12 mouse cellular contexts compared by ENCODE assay signal in the genomic region with DNA sequence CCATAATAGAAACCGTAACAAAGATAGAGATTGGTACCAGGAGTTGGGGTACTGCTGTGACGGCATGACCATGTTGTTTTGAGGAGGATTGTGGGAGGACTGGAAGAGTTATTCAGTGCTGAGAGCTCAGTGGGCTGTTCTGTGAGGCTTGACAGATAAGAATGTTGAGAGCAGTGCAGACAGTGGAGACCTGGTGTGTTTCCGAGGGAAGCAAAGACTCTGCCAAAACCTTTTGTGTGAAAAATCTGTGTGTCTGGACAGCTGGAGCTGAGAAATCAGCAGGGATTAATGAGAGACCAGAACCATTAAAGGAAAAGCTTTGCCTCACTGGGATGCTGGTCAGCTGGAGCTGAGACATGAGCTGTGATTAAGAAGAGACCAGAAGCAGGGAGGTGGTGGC. TPM values are rescaled to one million over a fixed set of nuclear protein-coding genes. Genes with fewer than 3 reads are reported as not detected.
DNase-seq lines count a peak whose midpoint lies in the region; ATAC-seq and TF ChIP-seq lines count a peak whose summit lies in the region.
"Had no signal": no experiment of that assay in that cellular context is flagged by ENCODE, and none has a peak within 500 bp of the region (broad histone marks: within the 10 kb centered on the region; RNA-seq: fewer than 3 reads in every experiment).

No protein-coding gene starts in this region.

- no peaks in the 10 kb centered on the region for H3K4me1 ChIP-seq in midbrain, postnatal 0 days (ENCODE audit: insufficient read depth, low read length)
- H3K4me1 ChIP-seq in midbrain, embryonic 16.5 days (ENCODE audit: control insufficient read depth, insufficient read depth, low read length): no peaks in the 10 kb centered on the region
- H3K4me1 ChIP-seq in heart, embryonic 12.5 days (replicated peaks): peaks cover 55% of the 10 kb centered on the region
- H3K4me1 ChIP-seq in stomach, embryonic 16.5 days (ENCODE audit: control insufficient read depth, insufficient read depth, low read length): peaks cover 30% of the 10 kb centered on the region
- H3K4me1 ChIP-seq: neural tube, embryonic 12.5 days had no signal

- no peak for ATAC-seq in midbrain, postnatal 0 days (ENCODE audit: low FRiP score)
- ATAC-seq in midbrain, embryonic 16.5 days: no peak
- ATAC-seq in heart, embryonic 12.5 days (ENCODE audit: insufficient number of reproducible peaks, low FRiP score): no peak
- peak; percentile 61; the same call in 1 of the 2 replicates for ATAC-seq in stomach, embryonic 16.5 days (ENCODE audit: insufficient read depth, low FRiP score)
- no peak for ATAC-seq in frontal cortex, adult (ENCODE audit: low TSS enrichment)
- ATAC-seq: CD4-positive, CD25-positive, alpha-beta regulatory T cell, adult 4 months had no signal

- DNase-seq in heart, adult 8-10 months (ENCODE audit: low spot score): peak; percentile 53
- DNase-seq in heart, postnatal 4 days: no peak
- peak; percentile 54 for DNase-seq in midbrain, postnatal 0 days (ENCODE audit: low spot score)
- DNase-seq: cerebellum, postnatal 25 days; lung, adult 18-20 months; thymus, postnatal 36 days had no signal

- H3K4me2 ChIP-seq in midbrain, postnatal 0 days (ENCODE audit: low read depth, low read length, poor library complexity, severe bottlenecking): no peak overlapping the region
- no peak overlapping the region for H3K4me2 ChIP-seq in midbrain, embryonic 16.5 days (ENCODE audit: low read length)
- H3K4me2 ChIP-seq in heart, embryonic 12.5 days: no peak overlapping the region
- no peak overlapping the region for H3K4me2 ChIP-seq in stomach, embryonic 16.5 days (ENCODE audit: low read depth, low read length)
- H3K4me2 ChIP-seq: neural tube, embryonic 12.5 days had no signal

- H3K9ac ChIP-seq in midbrain, postnatal 0 days (replicated peaks; ENCODE audit: low read length, poor library complexity, severe bottlenecking): no peak overlapping the region
- no peak overlapping the region for H3K9ac ChIP-seq in midbrain, embryonic 16.5 days (ENCODE audit: low read depth, low read length)
- H3K9ac ChIP-seq in heart, embryonic 12.5 days: no peak overlapping the region; the same call in 1 of the 2 replicates
- H3K9ac ChIP-seq in stomach, embryonic 16.5 days (ENCODE audit: low read length): no peak overlapping the region
- H3K9ac ChIP-seq: neural tube, embryonic 12.5 days had no signal

- WGBS in midbrain, postnatal 0 days: 43% methylated on average over 3 of the region's 3 CpGs
- WGBS in midbrain, embryonic 16.5 days: 46% methylated on average over 3 of the region's 3 CpGs
- WGBS in heart, embryonic 12.5 days: 29% methylated on average over 3 of the region's 3 CpGs
- WGBS in stomach, embryonic 16.5 days: 35% methylated on average over 3 of the region's 3 CpGs

- H3K9me3 ChIP-seq in midbrain, postnatal 0 days (ENCODE audit: low read length): no peaks in the 10 kb centered on the region
- H3K9me3 ChIP-seq in midbrain, embryonic 16.5 days (replicated peaks; ENCODE audit: control insufficient read depth, low read length, poor library complexity, severe bottlenecking): no peaks in the 10 kb centered on the region
- no peaks in the 10 kb centered on the region for H3K9me3 ChIP-seq in heart, embryonic 12.5 days (replicated peaks)
- no peaks in the 10 kb centered on the region for H3K9me3 ChIP-seq in stomach, embryonic 16.5 days (replicated peaks; ENCODE audit: control insufficient read depth, low read length)
- H3K9me3 ChIP-seq: neural tube, embryonic 12.5 days had no signal

- H3K27ac ChIP-seq in midbrain, postnatal 0 days (ENCODE audit: low read depth, low read length): no peak overlapping the region
- no peak overlapping the region for H3K27ac ChIP-seq in midbrain, embryonic 16.5 days (ENCODE audit: low read length)
- peak overlapping the region; percentile 64 for H3K27ac ChIP-seq in heart, embryonic 12.5 days (ENCODE audit: poor library complexity, severe bottlenecking)
- peak overlapping the region; percentile 42 for H3K27ac ChIP-seq in stomach, embryonic 16.5 days (ENCODE audit: low read length)
- H3K27ac ChIP-seq: neural tube, embryonic 12.5 days had no signal

- no peak for TF ChIP-seq CTCF in midbrain, postnatal 0 days (IDR thresholded peaks at IDR 0.05)

- no peak overlapping the region for H3K4me3 ChIP-seq in midbrain, postnatal 0 days (ENCODE audit: low read depth, low read length)
- no peak overlapping the region for H3K4me3 ChIP-seq in midbrain, embryonic 16.5 days (ENCODE audit: low read depth, low read length)
- H3K4me3 ChIP-seq in heart, embryonic 12.5 days: no peak overlapping the region
- no peak overlapping the region for H3K4me3 ChIP-seq in stomach, embryonic 16.5 days (replicated peaks; ENCODE audit: low read length)
- H3K4me3 ChIP-seq: neural tube, embryonic 12.5 days had no signal

- no peaks in the 10 kb centered on the region for H3K27me3 ChIP-seq in midbrain, postnatal 0 days (ENCODE audit: insufficient read depth, low read length)
- H3K27me3 ChIP-seq in midbrain, embryonic 16.5 days (ENCODE audit: control insufficient read depth, insufficient read depth, low read depth, low read length): no peaks in the 10 kb centered on the region
- no peaks in the 10 kb centered on the region for H3K27me3 ChIP-seq in heart, embryonic 12.5 days (replicated peaks)
- no peaks in the 10 kb centered on the region for H3K27me3 ChIP-seq in stomach, embryonic 16.5 days (ENCODE audit: control insufficient read depth, insufficient read depth, low read length)
- H3K27me3 ChIP-seq: neural tube, embryonic 12.5 days had no signal

- peaks cover 9% of the 10 kb centered on the region for H3K36me3 ChIP-seq in midbrain, postnatal 0 days (ENCODE audit: insufficient read depth, low read length)
- peaks cover 6% of the 10 kb centered on the region; the same call in 1 of the 2 replicates for H3K36me3 ChIP-seq in midbrain, embryonic 16.5 days (ENCODE audit: control insufficient read depth, insufficient read depth, low read length)
- H3K36me3 ChIP-seq in heart, embryonic 12.5 days: peaks cover 32% of the 10 kb centered on the region
- H3K36me3 ChIP-seq in stomach, embryonic 16.5 days (ENCODE audit: control insufficient read depth, insufficient read depth, low read length): no peaks in the 10 kb centered on the region

RNA-seq across cellular contexts. Expression of gene Spon2, which starts 21.7 kb away (rescaled TPM):
- 1 to 10 TPM; 1.0 to 3.4 (median 1.4) TPM for total RNA-seq in heart, adult 8-10 months (2022)
- 10 to 100 TPM; 56.8 to 62.9 TPM for total RNA-seq in heart, postnatal 4 days (2021)
- 4.4 and 5.1 TPM in 2 replicates for total RNA-seq in midbrain, postnatal 0 days (2014; rRNA removed)
- 2.3 and 2.7 TPM in 2 replicates for polyA plus RNA-seq in midbrain, postnatal 0 days (2015; fragmentation: Nextera tagmentation; extraction: Ambion mirVana)
- polyA plus RNA-seq in midbrain, embryonic 16.5 days (2015; fragmentation: Nextera tagmentation; extraction: Ambion mirVana): 3.1 and 3.3 TPM in 2 replicates
- 75.6 and 76.5 TPM in 2 replicates for polyA plus RNA-seq in heart, embryonic 12.5 days (2016; fragmentation: Nextera tagmentation; extraction: Ambion mirVana)
- polyA plus RNA-seq in stomach, embryonic 16.5 days (2015; fragmentation: Nextera tagmentation; extraction: Ambion mirVana): 60.9 and 73.3 TPM in 2 replicates
- polyA plus RNA-seq: CD4-positive, CD25-positive, alpha-beta regulatory T cell, adult 4 months had no signal

RNA-seq across cellular contexts. Expression of gene Ctbp1, which starts 34.9 kb away (rescaled TPM):
- total RNA-seq in heart, adult 8-10 months (2022): 100 to 1,000 TPM; 213 to 238 (median 226) TPM
- 100 to 1,000 TPM; 264 to 274 TPM for total RNA-seq in heart, postnatal 4 days (2021)
- 415 and 418 TPM in 2 replicates for total RNA-seq in midbrain, postnatal 0 days (2014; rRNA removed)
- polyA plus RNA-seq in midbrain, postnatal 0 days (2015; fragmentation: Nextera tagmentation; extraction: Ambion mirVana): 364 and 377 TPM in 2 replicates
- polyA plus RNA-seq in midbrain, embryonic 16.5 days (2015; fragmentation: Nextera tagmentation; extraction: Ambion mirVana): 441 and 480 TPM in 2 replicates
- 250 and 251 TPM in 2 replicates for polyA plus RNA-seq in heart, embryonic 12.5 days (2016; fragmentation: Nextera tagmentation; extraction: Ambion mirVana)
- polyA plus RNA-seq in stomach, embryonic 16.5 days (2015; fragmentation: Nextera tagmentation; extraction: Ambion mirVana): 221 TPM in 2 replicates

Comparison
In these comparisons a context has a peak if more than half of its experiments do, and no peak if none do; other contexts are left out.
1. H3K27ac ChIP-seq: peak in heart, embryonic 12.5 days (single experiment) and stomach, embryonic 16.5 days (single experiment); none in midbrain, postnatal 0 days (single experiment) and midbrain, embryonic 16.5 days (single experiment).
2. RNA of gene Spon2, which starts 21.7 kb away (polyA plus RNA-seq): 75.6 to 76.5 TPM in heart, embryonic 12.5 days and 60.9 to 73.3 TPM in stomach, embryonic 16.5 days; 3.1 to 3.3 TPM in midbrain, embryonic 16.5 days and 2.3 to 2.7 TPM in midbrain, postnatal 0 days; every median in the first group is over 10 times any median in the second.